Mouse (Mus musculus) cerebellum, adult 2 months (tissue): ENCODE measurements around the gene Pigw. TPM values are rescaled to one million over a fixed set of nuclear protein-coding genes. Genes with fewer than 3 reads are reported as not detected.
"Not testable (repeated sequence)": the region's sequence is repeated elsewhere in the genome, so short reads cannot be mapped to it uniquely, and the experiment has no call there.

Experiments used
- DNase-seq, 2 experiments: peaks; one replicate each; pipeline ENCODE4 v3.0.0; 2021
- H3K27ac ChIP-seq: fragments of 200-500 bp; 2 replicates; pipeline ENCODE4 v1.5.1; 2012; ENCODE audit warnings: low read length, control low read depth, inconsistent platforms; ENCODE audit not compliant: insufficient read depth
- H3K27me3 ChIP-seq: fragments of 200-500 bp; 2 replicates; pipeline ENCODE4 v1.6.1; 2012; ENCODE audit warnings: inconsistent platforms, mild to moderate bottlenecking, low read length, moderate library complexity; ENCODE audit not compliant: control insufficient read depth, insufficient read depth
- H3K4me1 ChIP-seq: fragments of 200-500 bp; 2 replicates; pipeline ENCODE4 v1.6.1; 2011; ENCODE audit warnings: low read length; ENCODE audit not compliant: control insufficient read depth, insufficient read depth
- H3K4me3 ChIP-seq: fragments of 200-500 bp; replicated peaks from 2 replicates; pipeline ENCODE3; 2011; ENCODE audit warnings: mild to moderate bottlenecking, low read depth, low read length, control low read depth; ENCODE audit not compliant: insufficient read depth
- CTCF ChIP-seq: fragments of 200-500 bp; IDR thresholded peaks from 2 replicates; pipeline ENCODE4 v1.5.1; 2011; ENCODE audit warnings: low read depth, mild to moderate bottlenecking, control low read depth, low read length, moderate library complexity, borderline replicate concordance; ENCODE audit not compliant: insufficient read depth
- POLR2A ChIP-seq: fragments of 200-500 bp; IDR thresholded peaks from 2 replicates; pipeline ENCODE4 v1.6.1; 2011; ENCODE audit warnings: low read length, control low read depth, borderline replicate concordance; ENCODE audit not compliant: insufficient read depth
- WGBS: fragments of 180-500 bp; shearing (Covaris S2); methylation state at CpG from one replicate; pipeline ENCODE4 v1.1.7; 2018; 5-methylcytosine and 5-hydroxymethylcytosine counted together
- polyA plus RNA-seq: library from polyadenylated mRNA; depleted of rRNA; stranded (reverse); fragments of >200 nt; gene quantifications from 2 replicates; pipeline ENCODE4 v1.2.3, GENCODE M21; 2012

The Pigw gene
- polyA plus RNA-seq, 1 experiment = 2.9 TPM

DNA sequence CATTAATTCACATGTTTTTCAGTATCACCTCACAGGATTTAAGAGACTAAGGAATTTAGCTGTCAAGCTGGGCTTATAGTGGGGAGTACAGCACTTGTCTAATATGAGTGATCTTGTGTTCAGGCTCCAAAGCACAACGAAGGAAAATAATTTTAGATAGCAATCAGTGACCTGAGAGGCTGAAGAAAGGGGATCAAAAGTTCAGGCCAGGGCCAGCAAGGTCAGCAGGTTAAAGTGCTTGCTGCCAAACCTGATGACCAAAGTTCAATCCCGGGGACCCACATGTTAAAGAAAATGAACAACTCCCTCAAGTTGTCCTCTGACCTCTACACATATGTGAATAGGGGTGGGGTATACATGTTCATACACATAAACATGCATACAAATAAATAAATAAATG is 14.8 kb downstream of the Pigw start:
- 67% methylated on average over 2 of the region's 2 CpGs for WGBS

DNA sequence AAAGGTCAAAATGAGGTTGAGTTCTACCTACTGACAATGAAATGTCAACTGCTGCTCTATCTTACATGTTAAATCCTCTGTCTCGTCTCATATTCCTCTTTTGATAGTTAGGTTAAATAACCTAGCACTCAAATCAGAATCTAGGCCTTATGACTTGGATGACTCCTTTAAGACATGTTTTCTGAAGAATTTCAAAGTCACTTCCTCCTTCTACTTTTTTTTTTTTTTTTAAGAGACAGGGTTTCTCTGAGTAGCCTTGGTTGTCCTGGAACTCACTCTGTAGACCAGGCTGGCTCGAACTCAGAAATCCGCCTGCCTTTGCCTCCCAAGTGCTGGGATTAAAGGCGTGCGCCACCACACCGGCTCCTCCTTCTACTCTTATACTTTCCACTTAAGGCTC is 24.8 kb downstream of the Pigw start:
- H3K4me3 ChIP-seq = no peak overlapping the region
- H3K27ac ChIP-seq = no peak overlapping the region
- H3K27me3 ChIP-seq = no peaks in the 10 kb centered on the region
- H3K4me1 ChIP-seq = no peaks in the 10 kb centered on the region
- DNase-seq = no peak
- 96% methylated on average over 6 of the region's 6 CpGs for WGBS
- no peak for TF ChIP-seq POLR2A
- no peak for TF ChIP-seq CTCF

More for the DNA sequence above, 14.8 kb downstream of the Pigw start:
- Histone ChIP-seq H3K27ac (no peak overlapping the region), H3K4me1 (peaks cover 2% of the 10 kb centered on the region), H3K27me3 (no peaks in the 10 kb centered on the region), H3K4me3 (no peak overlapping the region)
- TF ChIP-seq CTCF (no peak), POLR2A (no peak)
- no peak for DNase-seq

DNA sequence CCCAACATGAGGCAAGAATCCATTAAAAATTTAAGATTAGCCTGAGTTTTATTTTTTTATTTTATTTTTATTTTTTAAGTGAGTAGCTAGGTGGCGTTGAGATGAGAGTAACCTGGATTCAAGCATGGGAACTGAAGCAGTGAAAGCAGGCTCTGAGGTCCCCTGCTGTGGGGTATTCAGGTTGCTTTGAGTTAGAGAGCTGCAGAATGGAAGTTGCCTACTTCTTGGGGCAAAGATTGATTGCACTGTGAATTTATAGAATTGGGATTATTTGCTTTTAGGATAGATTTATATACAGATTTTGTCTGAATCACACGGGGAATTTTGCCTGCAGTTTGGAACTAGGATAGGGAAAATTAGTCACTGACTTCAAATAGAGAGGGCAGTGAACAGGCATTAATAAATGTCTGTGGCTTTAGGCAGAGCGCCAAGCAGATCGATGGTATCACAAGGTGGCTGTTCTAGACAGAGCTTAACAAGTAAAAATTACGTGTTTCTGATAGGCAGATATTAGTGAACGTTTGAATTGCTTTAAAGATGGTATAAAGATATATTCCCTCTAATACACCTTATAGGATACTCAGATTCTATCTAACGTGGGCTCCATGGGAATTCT is 32.5 kb downstream of the Pigw start:
- Histone ChIP-seq H3K27me3 (no peaks in the 10 kb centered on the region), H3K4me1 (no peaks in the 10 kb centered on the region), H3K4me3 (no peak overlapping the region), H3K27ac (no peak overlapping the region)
- WGBS = 78% methylated on average over 7 of the region's 7 CpGs
- DNase-seq = no peak
- TF ChIP-seq POLR2A (no peak), CTCF (no peak)

DNA sequence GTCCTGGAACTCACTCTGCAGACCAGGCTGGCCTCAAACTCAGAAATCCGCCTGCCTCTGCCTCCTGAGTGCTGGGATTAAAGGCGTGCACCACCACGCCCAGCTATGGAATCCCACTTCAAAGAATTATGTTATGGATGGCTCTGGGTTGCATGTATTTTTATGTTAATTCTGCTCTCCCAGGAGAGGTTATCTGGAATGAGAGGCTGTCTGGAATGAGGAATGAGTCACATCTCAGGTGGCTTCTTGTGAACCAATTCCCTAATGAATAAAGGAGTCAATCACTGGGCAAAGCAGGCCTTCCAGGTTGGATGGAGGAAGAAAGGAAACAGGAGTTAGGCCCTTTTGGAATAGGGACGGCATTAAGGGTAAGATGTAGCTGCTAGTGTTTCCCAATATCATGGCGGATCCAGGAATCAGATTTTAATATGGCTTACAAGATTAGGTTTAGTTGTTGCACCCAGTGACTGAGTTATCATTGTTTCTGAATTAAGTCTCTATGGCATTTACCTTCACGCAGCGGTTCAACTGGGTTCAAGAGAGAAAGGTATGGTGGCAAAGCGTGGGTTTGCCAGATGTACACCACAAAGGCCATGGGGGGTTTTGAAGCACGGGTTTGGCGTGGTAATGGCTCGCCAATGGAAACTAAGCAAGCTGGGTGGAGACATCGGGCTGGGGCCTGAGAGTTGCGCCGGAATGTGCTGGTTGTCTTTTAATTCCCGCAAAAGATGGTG is 33.2 kb downstream of the Pigw start:
- TF ChIP-seq CTCF = no peak
- TF ChIP-seq POLR2A = no peak
- H3K4me3 ChIP-seq = no peak overlapping the region
- WGBS = 96% methylated on average over 15 of the region's 15 CpGs
- DNase-seq = no peak
- H3K4me1 ChIP-seq = no peaks in the 10 kb centered on the region
- H3K27me3 ChIP-seq = no peaks in the 10 kb centered on the region
- no peak overlapping the region for H3K27ac ChIP-seq

DNA sequence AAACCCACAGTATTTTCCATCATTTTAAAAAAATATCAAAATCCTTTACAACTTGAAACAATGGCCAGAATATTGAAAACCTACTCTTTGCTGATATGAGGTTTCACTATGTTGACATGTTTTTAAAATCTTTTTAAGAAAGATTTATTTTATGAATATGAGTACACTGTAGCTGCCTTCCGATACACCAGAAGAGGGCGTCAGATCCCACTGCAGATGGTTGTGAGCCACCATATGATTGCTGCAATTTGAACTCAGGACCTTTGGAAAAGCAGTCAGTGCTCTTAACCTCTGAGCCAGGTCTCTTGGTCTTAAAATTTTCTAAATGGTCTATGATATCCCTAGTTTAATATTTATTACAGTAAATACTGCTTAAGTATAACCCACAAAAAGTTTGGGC is 40.8 kb downstream of the Pigw start:
- Histone ChIP-seq H3K4me1 (no peaks in the 10 kb centered on the region), H3K4me3 (no peak overlapping the region), H3K27ac (no peak overlapping the region), H3K27me3 (no peaks in the 10 kb centered on the region)
- 89% methylated on average over 2 of the region's 2 CpGs for WGBS
- TF ChIP-seq CTCF = no peak
- no peak for TF ChIP-seq POLR2A
- no peak for DNase-seq

DNA sequence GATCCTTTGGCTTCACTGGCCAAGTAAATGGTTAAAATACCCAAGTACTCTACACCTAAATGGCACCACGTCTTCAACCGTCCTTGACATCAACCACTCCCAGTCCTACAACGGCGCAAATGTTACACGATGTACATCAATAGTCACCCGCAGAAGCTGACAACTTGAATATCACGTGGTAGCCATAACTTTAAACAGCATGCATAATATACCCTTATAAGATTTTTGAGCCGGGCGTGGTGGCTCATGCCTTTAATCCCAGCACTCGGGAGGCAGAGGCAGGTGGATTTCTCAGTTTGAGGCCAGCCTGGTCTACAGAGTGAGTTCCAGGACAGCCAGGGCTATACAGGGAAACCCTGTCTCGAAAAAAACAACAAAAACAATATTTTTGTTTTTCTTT is 50.6 kb downstream of the Pigw start:
- H3K27me3 ChIP-seq, H3K27ac ChIP-seq: not testable (repeated sequence)
- peaks cover 16% of the 10 kb centered on the region for H3K4me1 ChIP-seq
- peak in 1 of 2 experiments; percentile 23 for DNase-seq
- peak overlapping the region; percentile 85 for H3K4me3 ChIP-seq
- WGBS = 80% methylated on average over 11 of the region's 11 CpGs

DNA sequence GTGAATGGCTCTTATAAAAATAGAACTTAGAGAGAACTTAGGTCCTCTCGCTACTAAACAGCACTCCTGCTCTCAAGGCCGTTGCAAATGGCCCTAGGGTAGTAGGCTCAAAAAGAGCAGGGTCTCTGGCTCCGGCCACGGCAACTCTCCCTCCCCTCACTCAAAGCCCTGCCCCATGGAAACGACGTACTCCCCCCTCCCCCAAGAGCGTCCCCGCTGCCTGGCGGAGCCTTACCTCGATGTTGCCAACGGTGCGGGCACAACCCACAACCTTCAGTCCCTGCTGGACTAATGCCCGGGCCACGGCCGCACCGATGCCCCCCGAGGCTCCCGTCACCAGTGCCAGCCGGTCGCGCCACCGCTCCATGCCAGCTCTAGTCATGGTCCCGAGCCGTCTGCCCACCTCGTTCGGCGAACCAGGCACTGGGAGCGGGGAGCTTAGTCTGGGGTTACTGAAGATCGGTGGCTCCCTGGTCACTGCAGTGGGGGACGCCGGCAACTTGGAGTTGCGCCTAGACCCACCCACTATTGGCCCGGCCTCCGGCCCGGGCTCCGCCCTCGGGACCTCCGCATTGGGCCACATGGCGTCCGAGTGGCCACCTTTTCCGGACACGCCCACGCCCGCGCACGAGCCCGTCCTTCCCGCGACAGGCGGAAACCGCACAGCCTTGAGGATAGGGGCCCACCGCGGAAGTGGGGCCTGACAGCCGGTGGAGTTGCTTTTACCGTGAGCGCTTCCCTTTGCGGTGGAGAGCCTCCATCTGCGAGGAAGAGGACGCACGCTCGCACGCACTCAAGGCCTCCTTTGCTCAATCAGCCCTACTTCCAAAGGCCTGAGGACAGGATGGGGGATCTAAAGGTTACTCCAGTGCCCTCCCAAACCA is 51.3 kb downstream of the Pigw start, which contains the start of gene Dhrs11:
Dhrs11 (minus strand) TSS at position 479 of the 884 bp plus-strand sequence.
- under 1% methylated on average over 62 of the region's 62 CpGs for WGBS
- Histone ChIP-seq H3K4me1 (peaks cover 16% of the 10 kb centered on the region), H3K4me3 (peak within 1 kb of the TSS; percentile 85), H3K27me3 (no peaks in the 10 kb centered on the region), H3K27ac (peak within 1 kb of the TSS; percentile 75)
- TF ChIP-seq POLR2A (peak; percentile 62; the same call in 1 of the 2 replicates), CTCF (no peak)
- DNase-seq = peak; percentile 91 to 92
